Mouse (Mus musculus) kidney, embryonic 16.5 days (tissue): Measurements from ENCODE around the gene Brms1. TPM values are rescaled to one million over a fixed set of nuclear protein-coding genes. Genes with fewer than 3 reads are reported as not detected.

ENCODE experiments used
- ATAC-seq: fragments of 200-750 bp; cut with Nextera tagmentation; 2 replicates; pipeline ENCODE4 v1.8.0; 2017; ENCODE audit warnings: moderate TSS enrichment; ENCODE audit not compliant: low FRiP score, low TSS enrichment
- H3K27ac ChIP-seq: fragments of 300-500 bp; sonication (generic); 2 replicates; pipeline ENCODE4 v1.5.1; 2014; ENCODE audit warnings: low read length
- H3K27me3 ChIP-seq: fragments of 300-500 bp; sonication (generic); 2 replicates; pipeline ENCODE4 v1.6.1; 2014; ENCODE audit warnings: low read length, control low read depth, mixed read lengths; ENCODE audit not compliant: insufficient read depth
- H3K36me3 ChIP-seq: fragments of 300-500 bp; sonication (generic); 2 replicates; pipeline ENCODE4 v1.6.1; 2014; ENCODE audit warnings: low read length, control low read depth, mixed read lengths; ENCODE audit not compliant: insufficient read depth
- H3K4me1 ChIP-seq: fragments of 300-500 bp; sonication (generic); 2 replicates; pipeline ENCODE4 v1.6.1; 2014; ENCODE audit warnings: low read length, control low read depth, mixed read lengths; ENCODE audit not compliant: insufficient read depth
- H3K4me2 ChIP-seq: fragments of 300-500 bp; sonication (generic); replicated peaks from 2 replicates; pipeline ENCODE4 v1.6.1; 2014; ENCODE audit warnings: low read depth, low read length
- H3K4me3 ChIP-seq: fragments of 300-500 bp; sonication (generic); 2 replicates; pipeline ENCODE4 v1.5.1; 2014; ENCODE audit warnings: mild to moderate bottlenecking, low read length
- H3K9ac ChIP-seq: fragments of 300-500 bp; sonication (generic); replicated peaks from 2 replicates; pipeline ENCODE4 v1.6.1; 2014; ENCODE audit warnings: low read length
- H3K9me3 ChIP-seq: fragments of 300-500 bp; sonication (generic); 2 replicates; pipeline ENCODE4 v1.6.1; 2016; ENCODE audit warnings: low read length, control low read depth
- WGBS: fragments of 180-500 bp; shearing (Covaris S2); extraction: QIAGEN DNeasy Blood & Tissue Kit; methylation state at CpG from one replicate; pipeline ENCODE4 v1.1.7; 2014; 5-methylcytosine and 5-hydroxymethylcytosine counted together
- polyA plus RNA-seq: library from polyadenylated mRNA; unstranded; fragments of >200 nt; fragmentation: Nextera tagmentation; extraction: Ambion mirVana; gene quantifications from 2 replicates; pipeline ENCODE4 v1.2.1, GENCODE M21; 2015

Gene Brms1
- polyA plus RNA-seq, 1 experiment from 2014 or later, result 53.1 TPM

GRCm38 (mm10) chr19:5071077-5071476, 29.9 kb downstream of the Brms1 start:
- peaks cover 52% of the 10 kb centered on the region for H3K4me1 ChIP-seq

GRCm38 (mm10) chr19:5071545-5072369, 30.6 kb downstream of the Brms1 start:
- Histone ChIP-seq H3K36me3 (no peaks in the 10 kb centered on the region), H3K9ac (peak overlapping the region; percentile 61), H3K27me3 (peaks cover 22% of the 10 kb centered on the region), H3K9me3 (no peaks in the 10 kb centered on the region), H3K4me1 (peaks cover 51% of the 10 kb centered on the region), H3K4me3 (peak overlapping the region; percentile 62), H3K27ac (peak overlapping the region; percentile 88), H3K4me2 (peak overlapping the region; percentile 77)
- under 1% methylated on average over 39 of the region's 40 CpGs for WGBS
- ATAC-seq, result peak; percentile 77

More at GRCm38 (mm10) chr19:5071077-5071476, 29.9 kb downstream of the Brms1 start:
- Histone ChIP-seq H3K4me3 (peak overlapping the region; percentile 62), H3K27ac (peak overlapping the region; percentile 86), H3K27me3 (peaks cover 22% of the 10 kb centered on the region), H3K4me2 (peak overlapping the region; percentile 77), H3K36me3 (no peaks in the 10 kb centered on the region), H3K9ac (peak overlapping the region; percentile 61), H3K9me3 (no peaks in the 10 kb centered on the region)
- WGBS, result 11% methylated on average over 11 of the region's 11 CpGs
- ATAC-seq, result no peak

- H3K36me3 ChIP-seq, result no peaks in the 10 kb centered on the region
- peak overlapping the region; percentile 62 for H3K4me3 ChIP-seq
- H3K4me1 ChIP-seq, result peaks cover 44% of the 10 kb centered on the region
- H3K27me3 ChIP-seq, result peaks cover 18% of the 10 kb centered on the region
- H3K9me3 ChIP-seq, result no peaks in the 10 kb centered on the region
- H3K4me2 ChIP-seq, result peak overlapping the region; percentile 77
- peak overlapping the region; percentile 88 for H3K27ac ChIP-seq
- peak; percentile 21 for ATAC-seq
- WGBS, result 2% methylated on average over 20 of the region's 20 CpGs
- H3K9ac ChIP-seq, result peak overlapping the region; percentile 61
Observed at GRCm38 (mm10) chr19:5072389-5073019, 31.4 kb downstream of the Brms1 start.

GRCm38 (mm10) chr19:5073028-5073427, 31.9 kb downstream of the Brms1 start:
- Histone ChIP-seq H3K27me3 (peaks cover 17% of the 10 kb centered on the region), H3K9me3 (no peaks in the 10 kb centered on the region), H3K36me3 (no peaks in the 10 kb centered on the region), H3K4me2 (peak overlapping the region; percentile 77), H3K4me1 (peaks cover 38% of the 10 kb centered on the region), H3K27ac (peak overlapping the region; percentile 88), H3K4me3 (peak overlapping the region; percentile 62), H3K9ac (no peak overlapping the region)
- ATAC-seq, result no peak
- WGBS, result 2% methylated on average over 15 of the region's 15 CpGs

GRCm38 (mm10) chr19:5073518-5073917, 32.4 kb downstream of the Brms1 start:
- Histone ChIP-seq H3K9ac (no peak overlapping the region), H3K27ac (no peak overlapping the region), H3K36me3 (no peaks in the 10 kb centered on the region), H3K4me2 (peak overlapping the region; percentile 77; the same call in 1 of the 2 replicates), H3K27me3 (peaks cover 14% of the 10 kb centered on the region), H3K4me1 (peaks cover 34% of the 10 kb centered on the region), H3K9me3 (no peaks in the 10 kb centered on the region), H3K4me3 (no peak overlapping the region)
- no peak for ATAC-seq
- WGBS, result 34% methylated on average over 5 of the region's 5 CpGs

GRCm38 (mm10) chr19:5079279-5079678, 38.1 kb downstream of the Brms1 start:
- Histone ChIP-seq H3K36me3 (no peaks in the 10 kb centered on the region), H3K27me3 (peaks cover 43% of the 10 kb centered on the region), H3K9me3 (no peaks in the 10 kb centered on the region), H3K4me2 (no peak overlapping the region), H3K27ac (no peak overlapping the region), H3K4me1 (no peaks in the 10 kb centered on the region), H3K4me3 (no peak overlapping the region), H3K9ac (no peak overlapping the region)
- 96% methylated on average over 1 of the region's 1 CpGs for WGBS
- no peak for ATAC-seq

GRCm38 (mm10) chr19:5082005-5082404, 40.9 kb downstream of the Brms1 start:
- no peak overlapping the region for H3K4me3 ChIP-seq
- peaks cover 67% of the 10 kb centered on the region for H3K27me3 ChIP-seq
- H3K4me2 ChIP-seq, result no peak overlapping the region
- no peaks in the 10 kb centered on the region for H3K36me3 ChIP-seq
- no peak overlapping the region for H3K9ac ChIP-seq
- H3K4me1 ChIP-seq, result peaks cover 10% of the 10 kb centered on the region
- 70% methylated on average over 18 of the region's 18 CpGs for WGBS
- no peaks in the 10 kb centered on the region for H3K9me3 ChIP-seq
- no peak for ATAC-seq
- no peak overlapping the region for H3K27ac ChIP-seq

- peaks cover 67% of the 10 kb centered on the region for H3K27me3 ChIP-seq
Observed at GRCm38 (mm10) chr19:5082596-5082995, 41.4 kb downstream of the Brms1 start.

GRCm38 (mm10) chr19:5083961-5084833, 43.0 kb downstream of the Brms1 start:
- no peak overlapping the region for H3K4me2 ChIP-seq
- no peaks in the 10 kb centered on the region for H3K9me3 ChIP-seq
- no peak overlapping the region for H3K27ac ChIP-seq
- no peak overlapping the region for H3K9ac ChIP-seq
- H3K4me1 ChIP-seq, result peaks cover 19% of the 10 kb centered on the region
- H3K36me3 ChIP-seq, result no peaks in the 10 kb centered on the region
- H3K27me3 ChIP-seq, result peaks cover 67% of the 10 kb centered on the region
- no peak for ATAC-seq
- no peak overlapping the region for H3K4me3 ChIP-seq
- WGBS, result 60% methylated on average over 3 of the region's 3 CpGs

More at GRCm38 (mm10) chr19:5082596-5082995, 41.4 kb downstream of the Brms1 start:
- WGBS, result 71% methylated on average over 24 of the region's 24 CpGs
- no peaks in the 10 kb centered on the region for H3K9me3 ChIP-seq
- no peaks in the 10 kb centered on the region for H3K36me3 ChIP-seq
- no peak overlapping the region for H3K9ac ChIP-seq
- ATAC-seq, result no peak
- H3K4me1 ChIP-seq, result peaks cover 13% of the 10 kb centered on the region
- no peak overlapping the region for H3K4me3 ChIP-seq
- no peak overlapping the region for H3K4me2 ChIP-seq
- no peak overlapping the region for H3K27ac ChIP-seq
